Mouse (Mus musculus) gastrocnemius, postnatal 10 days (tissue): Measurements from ENCODE around the gene Eng. TPM values are rescaled to one million over a fixed set of nuclear protein-coding genes. Genes with fewer than 3 reads are reported as not detected.

Experiments used
- DNase-seq: peaks from one replicate; pipeline ENCODE4 v3.0.0; 2021; ENCODE audit warnings: mixed read lengths
- total RNA-seq, 2 experiments: library from RNA; stranded (reverse); gene quantifications; 2 replicates each; pipeline ENCODE4 v1.2.3; 2021

The Eng gene
- total RNA-seq, 2 experiments from 2014 or later, result 49.5 to 54.7 TPM

GRCm38 (mm10) chr2:32681754-32682153 is 35.4 kb downstream of the Eng start:
- DNase-seq, result no peak

GRCm38 (mm10) chr2:32682721-32683417 is 36.5 kb downstream of the Eng start:
- DNase-seq, result peak; percentile 35

- DNase-seq, result no peak
These were observed 37.3 kb downstream of the Eng start for GRCm38 (mm10) chr2:32683701-32684100.

- DNase-seq, result no peak
These were observed 38.5 kb downstream of the Eng start for GRCm38 (mm10) chr2:32684681-32685428.

GRCm38 (mm10) chr2:32685807-32686206 is 39.4 kb downstream of the Eng start:
- DNase-seq, result no peak

- DNase-seq, result no peak
These were observed 40.2 kb downstream of the Eng start for GRCm38 (mm10) chr2:32686640-32687039.

GRCm38 (mm10) chr2:32687562-32687961 is 41.2 kb downstream of the Eng start:
- DNase-seq, result no peak

- peak; percentile 93 for DNase-seq
These were observed 43.0 kb downstream of the Eng start for GRCm38 (mm10) chr2:32689420-32689819.

- DNase-seq, result no peak
These were observed 44.6 kb downstream of the Eng start for GRCm38 (mm10) chr2:32691041-32691440.

- DNase-seq, result no peak
These were observed 46.1 kb downstream of the Eng start for GRCm38 (mm10) chr2:32692496-32692895.

GRCm38 (mm10) chr2:32693282-32693681 is 46.9 kb downstream of the Eng start:
- DNase-seq, result no peak

GRCm38 (mm10) chr2:32693823-32694411 is 47.5 kb downstream of the Eng start:
- peak; percentile 95 for DNase-seq

GRCm38 (mm10) chr2:32694691-32695090 is 48.3 kb downstream of the Eng start:
- no peak for DNase-seq

- DNase-seq, result no peak
These were observed 53.3 kb downstream of the Eng start for GRCm38 (mm10) chr2:32699680-32700079.

- DNase-seq, result no peak
These were observed 54.8 kb downstream of the Eng start for GRCm38 (mm10) chr2:32700966-32701743.

- DNase-seq, result no peak
These were observed 56.7 kb downstream of the Eng start for GRCm38 (mm10) chr2:32703046-32703445.

- DNase-seq, result no peak
These were observed 57.6 kb downstream of the Eng start, which contains the start of gene Fpgs for GRCm38 (mm10) chr2:32704021-32704421. TSS of gene Fpgs (minus strand) at chr2:32704145.

GRCm38 (mm10) chr2:32705018-32705417 is 58.6 kb downstream of the Eng start:
- DNase-seq, result no peak

- no peak for DNase-seq
These were observed 60.6 kb downstream of the Eng start for GRCm38 (mm10) chr2:32706971-32707370.

GRCm38 (mm10) chr2:32708643-32709042 is 62.2 kb downstream of the Eng start:
- DNase-seq, result peak; percentile 79

- DNase-seq, result no peak
These were observed 63.2 kb downstream of the Eng start for GRCm38 (mm10) chr2:32709521-32710137.

GRCm38 (mm10) chr2:32710425-32710824 is 64.0 kb downstream of the Eng start:
- DNase-seq, result no peak
